Mouse (Mus musculus): Measurements from ENCODE around the gene Armc10. TPM values are rescaled to one million over a fixed set of nuclear protein-coding genes. Genes with fewer than 3 reads are reported as not detected.
"Not testable (repeated sequence)": the region's sequence is repeated elsewhere in the genome, so short reads cannot be mapped to it uniquely, and the experiment has no call there.

The Armc10 gene
- total RNA-seq (2021) = 10 to 100 TPM in 1 of 2 experiments, 1 to 10 TPM in 1; 7.1 to 10.8 TPM
- long read RNA-seq, experiment 1, partial matches to known transcripts = 1 of 4 reads
- long read RNA-seq, experiment 1, other reads (novel, unspliced or antisense) = 0 of 4 reads
- long read RNA-seq, experiment 2, transcript Armc10-201 (6 exons, 2,221 nt) = major isoform, 8 of 8 reads
- long read RNA-seq, experiment 2, partial matches to known transcripts = 0 of 8 reads
- long read RNA-seq, experiment 2, other reads (novel, unspliced or antisense) = 0 of 8 reads

- DNase-seq = peak; percentile 81
Observed at GRCm38 (mm10) chr5:21645439-21646132, at the start of gene Armc10, which contains the start of gene Fbxl13. Gene Armc10, plus strand, starts transcription at chr5:21645813. Gene Fbxl13, minus strand, starts transcription at chr5:21645634.

- not testable (repeated sequence) for DNase-seq
Observed at GRCm38 (mm10) chr5:21599536-21599935, 46.1 kb upstream of the Armc10 start.

- no peak for DNase-seq
Observed at GRCm38 (mm10) chr5:21599961-21600360, 45.7 kb upstream of the Armc10 start.

- DNase-seq = no peak
Observed at GRCm38 (mm10) chr5:21605936-21606335, 39.7 kb upstream of the Armc10 start.

GRCm38 (mm10) chr5:21608311-21609304, 37.0 kb upstream of the Armc10 start:
- DNase-seq = peak; percentile 8

- no peak for DNase-seq
Observed at GRCm38 (mm10) chr5:21610996-21611395, 34.6 kb upstream of the Armc10 start.

GRCm38 (mm10) chr5:21614299-21614698, 31.3 kb upstream of the Armc10 start:
- not testable (repeated sequence) for DNase-seq

- no peak for DNase-seq
Observed at GRCm38 (mm10) chr5:21616450-21617009, 29.1 kb upstream of the Armc10 start.

- DNase-seq = no peak
Observed at GRCm38 (mm10) chr5:21625916-21626315, 19.7 kb upstream of the Armc10 start.

GRCm38 (mm10) chr5:21640961-21641360, 4.7 kb upstream of the Armc10 start:
- peak; percentile 19 for DNase-seq

GRCm38 (mm10) chr5:21643606-21644005, 2.0 kb upstream of the Armc10 start:
- DNase-seq = no peak

- no peak for DNase-seq
Observed at GRCm38 (mm10) chr5:21644891-21645438, 648 bp upstream of the Armc10 start.

- no peak for DNase-seq
Observed at GRCm38 (mm10) chr5:21646133-21646491, 499 bp downstream of the Armc10 start.

- DNase-seq = no peak
Observed at GRCm38 (mm10) chr5:21650736-21651135, 5.1 kb downstream of the Armc10 start.

- DNase-seq = no peak
Observed at GRCm38 (mm10) chr5:21651885-21652612, 6.4 kb downstream of the Armc10 start.

GRCm38 (mm10) chr5:21656912-21657311, 11.3 kb downstream of the Armc10 start:
- DNase-seq = no peak

- DNase-seq = no peak
Observed at GRCm38 (mm10) chr5:21658038-21658437, 12.4 kb downstream of the Armc10 start.

- peak; percentile 86 for DNase-seq
Observed at GRCm38 (mm10) chr5:21658623-21659395, 13.2 kb downstream of the Armc10 start.

- no peak for DNase-seq
Observed at GRCm38 (mm10) chr5:21660850-21661249, 15.2 kb downstream of the Armc10 start.

- no peak for DNase-seq
Observed at GRCm38 (mm10) chr5:21663081-21663480, 17.5 kb downstream of the Armc10 start.

Measured in gastrocnemius, postnatal 10 days (tissue).